Mouse (Mus musculus): ENCODE measurements around the gene Ap3d1.
A peak's percentile ranks its signal among the peaks of the same experiment; 100 is the strongest.

The Ap3d1 gene

DNA sequence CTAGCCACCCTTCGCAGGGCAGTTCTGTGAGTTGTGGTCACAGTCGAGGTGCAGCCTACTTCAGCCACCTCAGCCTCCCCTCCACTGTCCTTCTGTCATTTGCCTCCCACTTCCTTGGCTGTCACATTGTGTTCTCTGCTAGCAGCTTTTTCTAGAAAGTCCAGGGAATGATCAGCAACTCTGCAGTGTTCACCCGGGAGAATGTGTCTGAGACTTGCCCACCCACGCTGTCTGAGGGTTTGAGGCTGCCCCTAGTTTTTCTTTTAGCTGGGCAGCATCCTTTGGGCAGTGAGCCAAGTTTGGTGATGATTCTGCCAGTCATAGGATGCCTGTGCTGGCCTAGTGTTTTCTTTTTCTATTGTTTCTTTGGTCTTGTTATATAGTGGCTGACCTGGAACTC is 14.9 kb upstream of the Ap3d1 start:
- peak; percentile 63 for DNase-seq

- no peak for DNase-seq
Measured at GRCm38 (mm10) chr10:80756509-80756908, 14.4 kb upstream of the Ap3d1 start.

GRCm38 (mm10) chr10:80756099-80756498 is 14.0 kb upstream of the Ap3d1 start:
- DNase-seq, result no peak

- no peak for DNase-seq
Measured at GRCm38 (mm10) chr10:80755291-80756015, 13.4 kb upstream of the Ap3d1 start.

DNA sequence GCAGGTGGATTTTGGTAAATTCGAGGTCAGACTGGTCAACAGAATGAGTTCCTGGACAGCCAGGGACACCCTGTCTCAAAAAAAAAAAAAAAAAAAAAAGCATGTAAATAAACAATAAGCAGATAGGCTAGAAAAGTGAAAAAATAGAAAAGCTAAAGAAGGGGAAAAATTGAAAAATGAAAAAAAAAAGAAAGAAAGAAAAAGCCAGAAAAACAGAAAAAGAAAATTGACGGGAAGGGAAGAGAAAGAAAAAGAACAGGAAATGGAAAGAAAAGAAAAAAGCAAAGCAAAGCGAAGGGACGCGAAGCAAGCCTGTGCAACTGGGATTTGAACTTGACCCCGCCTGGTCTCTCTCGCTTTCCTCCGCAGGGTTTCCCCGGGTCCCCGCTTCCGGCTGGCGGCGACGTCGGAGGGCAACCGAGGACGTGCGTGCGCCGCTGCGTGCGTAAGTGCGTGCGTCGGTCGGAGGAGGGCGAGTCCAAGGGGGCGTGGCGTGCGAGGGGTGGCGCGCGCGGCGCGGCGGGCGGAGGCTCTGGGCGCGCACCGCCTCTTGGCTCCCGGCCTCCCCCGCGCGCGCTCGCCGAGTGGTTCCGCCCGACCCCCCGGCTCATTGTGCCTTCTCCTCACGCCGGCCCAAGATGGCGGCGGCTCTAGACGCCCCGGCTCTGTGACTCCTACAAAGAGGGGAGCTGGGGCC is 12.7 kb upstream of the Ap3d1 start, which contains the start of gene Dot1l:
TSS of gene Dot1l (plus strand) at position 613 of the 697 bp plus-strand sequence.
- DNase-seq, result peak; percentile 96

- DNase-seq, result no peak
Measured at GRCm38 (mm10) chr10:80752079-80752625, 10.1 kb upstream of the Ap3d1 start.

- DNase-seq, result peak; percentile 85
Measured at GRCm38 (mm10) chr10:80751188-80751832, 9.2 kb upstream of the Ap3d1 start.

GRCm38 (mm10) chr10:80748609-80749008 is 6.5 kb upstream of the Ap3d1 start:
- no peak for DNase-seq

- peak; percentile 70 for DNase-seq
Measured at GRCm38 (mm10) chr10:80747410-80747809, 5.3 kb upstream of the Ap3d1 start.

DNA sequence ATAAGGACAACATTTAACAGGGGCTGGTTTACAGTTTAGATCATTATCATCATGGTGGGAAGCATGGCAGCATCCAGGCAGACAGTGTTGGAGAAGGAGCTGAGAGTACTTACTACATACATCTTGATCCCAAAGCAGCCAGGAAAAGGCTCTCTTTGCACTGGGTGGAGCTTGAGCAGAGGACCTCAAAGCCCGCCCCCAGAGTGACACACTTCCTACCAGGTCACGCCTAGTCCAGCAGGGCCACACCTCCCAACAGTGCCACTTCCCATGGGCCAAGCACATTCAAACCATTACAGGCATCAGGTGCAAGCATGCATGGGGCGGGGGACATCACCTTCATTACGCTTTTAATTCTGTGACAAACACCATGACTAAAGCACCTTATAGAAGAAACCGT is 2.2 kb upstream of the Ap3d1 start:
- DNase-seq, result no peak

GRCm38 (mm10) chr10:80741634-80742179 is 357 bp downstream of the Ap3d1 start:
- no peak for DNase-seq

GRCm38 (mm10) chr10:80741146-80741545 is 918 bp downstream of the Ap3d1 start:
- DNase-seq, result no peak

- DNase-seq, result no peak
Measured at GRCm38 (mm10) chr10:80738657-80739056, 3.4 kb downstream of the Ap3d1 start.

GRCm38 (mm10) chr10:80736731-80737130 is 5.3 kb downstream of the Ap3d1 start:
- no peak for DNase-seq

DNA sequence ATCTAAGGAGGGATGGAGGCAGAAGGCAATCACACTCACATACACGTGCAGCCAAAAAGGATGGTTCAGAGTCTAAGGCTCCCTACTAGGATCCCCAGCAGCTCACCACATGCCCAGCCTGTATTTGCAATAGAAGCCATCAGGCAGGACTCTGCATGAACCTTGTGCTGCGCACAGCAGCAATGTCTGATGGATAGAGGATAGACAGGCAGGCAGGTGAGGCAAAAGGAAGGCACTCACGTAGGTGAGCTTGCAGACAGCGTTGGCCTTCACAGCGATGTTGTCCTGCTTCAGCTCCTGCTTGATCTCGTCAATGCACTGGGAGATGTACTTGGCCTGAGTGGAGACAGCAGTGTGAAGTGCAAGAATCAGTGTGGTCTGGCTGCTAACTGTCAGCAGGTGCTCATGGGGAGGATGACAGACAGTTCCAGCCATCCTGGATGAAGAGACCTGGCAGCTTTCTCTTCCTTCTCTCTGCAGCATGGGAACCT is 9.4 kb downstream of the Ap3d1 start:
- no peak for DNase-seq

DNA sequence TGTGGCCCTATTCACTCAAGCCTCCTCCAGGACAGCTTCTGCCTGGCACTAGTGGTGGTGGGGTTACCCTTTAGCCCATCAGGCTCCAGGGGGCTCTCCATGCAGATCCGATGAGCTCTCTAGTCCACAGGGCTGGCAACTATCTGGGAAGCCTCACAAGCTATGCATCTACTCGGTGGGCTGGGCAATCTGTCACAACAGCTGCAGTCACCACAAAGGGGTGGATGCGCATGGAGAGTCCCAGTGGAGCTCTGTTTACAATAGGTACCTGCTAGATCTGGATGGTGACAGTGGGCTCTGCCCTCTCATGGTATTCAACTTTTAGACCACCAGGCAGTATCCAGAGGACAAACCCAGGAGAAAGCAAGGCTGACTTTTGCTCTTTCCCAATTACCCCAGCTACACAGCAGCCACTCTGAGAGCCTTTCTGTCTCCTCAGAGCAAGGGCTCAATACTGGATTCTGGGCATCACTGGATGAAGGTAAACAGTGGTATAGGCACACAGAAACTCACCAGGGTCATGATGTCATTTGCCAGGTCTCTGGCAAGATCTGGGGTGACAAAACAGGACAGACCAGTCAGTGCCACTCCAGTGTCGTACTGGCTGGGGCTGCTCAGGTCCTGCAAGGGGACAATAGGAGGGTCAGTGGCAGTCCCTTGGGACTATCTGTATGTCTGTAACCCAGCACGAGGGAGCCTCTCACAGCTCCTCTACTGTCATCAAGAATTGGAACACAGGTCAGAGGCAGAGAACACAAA is 14.5 kb downstream of the Ap3d1 start:
- no peak for DNase-seq

- DNase-seq, result no peak
Measured at GRCm38 (mm10) chr10:80717281-80717680, 24.8 kb downstream of the Ap3d1 start.

DNA sequence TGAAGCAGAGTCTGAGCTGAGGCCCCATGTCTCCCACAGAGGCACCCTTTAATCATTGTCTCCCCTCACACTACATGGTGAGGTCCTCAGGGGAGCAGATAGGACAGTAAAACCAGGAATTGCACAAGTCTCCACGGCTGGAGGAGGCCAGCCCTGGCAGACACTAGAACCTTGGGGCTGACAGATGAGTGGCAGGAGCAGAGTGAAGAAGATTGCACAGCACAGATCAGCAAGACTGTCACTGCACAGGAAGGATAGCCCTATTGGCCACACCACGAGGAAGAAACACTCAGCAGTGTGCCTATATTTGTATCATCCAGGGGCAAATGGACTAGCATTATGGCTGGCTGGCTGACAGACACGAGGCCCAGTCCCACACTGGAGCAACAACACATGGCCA is 31.2 kb downstream of the Ap3d1 start:
- DNase-seq, result no peak

- no peak for DNase-seq
Measured at GRCm38 (mm10) chr10:80705479-80705878, 36.6 kb downstream of the Ap3d1 start.

GRCm38 (mm10) chr10:80705033-80705432 is 37.0 kb downstream of the Ap3d1 start:
- DNase-seq, result no peak

GRCm38 (mm10) chr10:80704418-80704817 is 37.6 kb downstream of the Ap3d1 start:
- DNase-seq, result no peak

- no peak for DNase-seq
Measured at GRCm38 (mm10) chr10:80703643-80704042, 38.4 kb downstream of the Ap3d1 start.
